Mouse (Mus musculus): Measurements from ENCODE around the gene Cyp4b1. TPM values are rescaled to one million over a fixed set of nuclear protein-coding genes. Genes with fewer than 3 reads are reported as not detected.
"Not testable (repeated sequence)": the region's sequence is repeated elsewhere in the genome, so short reads cannot be mapped to it uniquely, and the experiment has no call there.

Gene Cyp4b1
- polyA plus RNA-seq, 1 experiment = not detected

DNA sequence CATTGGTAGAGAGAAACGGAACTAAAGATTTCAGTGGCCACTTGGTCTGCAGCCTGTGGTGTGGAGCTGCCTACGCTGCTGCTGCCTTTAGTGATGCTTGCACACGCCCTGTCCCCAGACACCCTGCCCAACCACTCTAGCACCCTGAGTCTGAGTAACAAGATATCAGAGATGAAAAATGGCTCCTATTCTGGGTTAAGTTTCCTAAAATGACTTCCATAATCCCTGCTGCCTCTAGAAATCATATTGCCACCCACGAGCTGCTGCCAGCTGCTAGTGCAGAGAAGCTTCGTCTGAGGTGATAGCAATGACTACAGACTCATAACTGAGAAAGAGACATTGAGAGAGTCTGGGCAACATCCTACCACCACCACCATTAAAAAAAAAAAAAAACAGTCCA, 3.3 kb upstream of the Cyp4b1 start:
- Histone ChIP-seq H3K27ac (ENCODE audit: insufficient read depth, low read length) (no peak overlapping the region), H3K36me3 (ENCODE audit: control insufficient read depth, insufficient read depth, low read length, poor library complexity, severe bottlenecking) (no peaks in the 10 kb centered on the region), H3K27me3 (ENCODE audit: control insufficient read depth, insufficient read depth, low read length, poor library complexity, severe bottlenecking) (no peaks in the 10 kb centered on the region), H3K4me1 (ENCODE audit: control insufficient read depth, insufficient read depth, low read length) (no peaks in the 10 kb centered on the region), H3K4me3 (ENCODE audit: low read depth, low read length) (no peak overlapping the region), H3K9ac (ENCODE audit: low read depth, poor library complexity, severe bottlenecking) (no peak overlapping the region), H3K9me3 (replicated peaks; ENCODE audit: control insufficient read depth, insufficient read depth, low read length, poor library complexity, severe bottlenecking) (no peaks in the 10 kb centered on the region)
- TF ChIP-seq EP300 (IDR thresholded peaks at IDR 0.05; ENCODE audit: insufficient read depth, low read depth, low read length) = no peak
- TF ChIP-seq POLR2A (IDR thresholded peaks at IDR 0.05; ENCODE audit: insufficient read depth, low read length) = no peak

GRCm38 (mm10) chr4:115649344-115649743, 1.8 kb upstream of the Cyp4b1 start:
- TF ChIP-seq EP300 (IDR thresholded peaks at IDR 0.05; ENCODE audit: insufficient read depth, low read depth, low read length) = no peak
- TF ChIP-seq POLR2A (IDR thresholded peaks at IDR 0.05; ENCODE audit: insufficient read depth, low read length) = no peak
- TF ChIP-seq CTCF (IDR thresholded peaks at IDR 0.05; ENCODE audit: low read depth, low read length) = no peak
- Histone ChIP-seq H3K9ac (ENCODE audit: low read depth, poor library complexity, severe bottlenecking) (no peak overlapping the region), H3K36me3 (ENCODE audit: control insufficient read depth, insufficient read depth, low read length, poor library complexity, severe bottlenecking) (no peaks in the 10 kb centered on the region), H3K4me1 (ENCODE audit: control insufficient read depth, insufficient read depth, low read length) (no peaks in the 10 kb centered on the region), H3K27ac (ENCODE audit: insufficient read depth, low read length) (no peak overlapping the region), H3K4me3 (ENCODE audit: low read depth, low read length) (no peak overlapping the region), H3K27me3 (ENCODE audit: control insufficient read depth, insufficient read depth, low read length, poor library complexity, severe bottlenecking) (no peaks in the 10 kb centered on the region), H3K9me3 (replicated peaks; ENCODE audit: control insufficient read depth, insufficient read depth, low read length, poor library complexity, severe bottlenecking) (no peaks in the 10 kb centered on the region)

GRCm38 (mm10) chr4:115648752-115649151, 1.2 kb upstream of the Cyp4b1 start:
- TF ChIP-seq CTCF (IDR thresholded peaks at IDR 0.05; ENCODE audit: low read depth, low read length) (no peak), EP300 (IDR thresholded peaks at IDR 0.05; ENCODE audit: insufficient read depth, low read depth, low read length) (no peak), POLR2A (IDR thresholded peaks at IDR 0.05; ENCODE audit: insufficient read depth, low read length) (no peak)
- no peaks in the 10 kb centered on the region for H3K4me1 ChIP-seq (ENCODE audit: control insufficient read depth, insufficient read depth, low read length)
- no peaks in the 10 kb centered on the region for H3K36me3 ChIP-seq (ENCODE audit: control insufficient read depth, insufficient read depth, low read length, poor library complexity, severe bottlenecking)
- no peak overlapping the region for H3K27ac ChIP-seq (ENCODE audit: insufficient read depth, low read length)
- no peaks in the 10 kb centered on the region for H3K9me3 ChIP-seq (replicated peaks; ENCODE audit: control insufficient read depth, insufficient read depth, low read length, poor library complexity, severe bottlenecking)
- no peaks in the 10 kb centered on the region for H3K27me3 ChIP-seq (ENCODE audit: control insufficient read depth, insufficient read depth, low read length, poor library complexity, severe bottlenecking)
- H3K9ac ChIP-seq (ENCODE audit: low read depth, poor library complexity, severe bottlenecking) = no peak overlapping the region
- H3K4me3 ChIP-seq (ENCODE audit: low read depth, low read length) = no peak overlapping the region

DNA sequence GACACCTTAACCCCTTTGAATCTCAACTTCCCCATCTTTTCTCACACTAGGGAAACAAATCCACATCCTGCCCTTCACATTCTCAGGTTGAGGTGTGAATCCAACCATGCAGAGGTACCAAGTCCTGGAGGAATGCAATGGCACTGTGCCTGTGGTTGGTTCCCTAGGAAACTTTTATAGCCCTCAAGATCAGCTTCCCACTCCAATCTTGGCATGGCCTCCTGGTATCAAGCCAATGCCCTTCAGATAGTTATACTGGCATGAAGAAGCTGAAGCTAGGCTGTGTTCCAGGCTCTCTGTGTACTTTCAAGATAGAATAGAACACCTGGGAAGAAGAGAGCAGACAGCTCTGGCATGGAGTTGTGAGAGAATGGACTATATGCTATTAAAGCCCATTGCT, 2.2 kb downstream of the Cyp4b1 start:
- no peak overlapping the region for H3K9ac ChIP-seq (ENCODE audit: low read depth, poor library complexity, severe bottlenecking)
- H3K27ac ChIP-seq (ENCODE audit: insufficient read depth, low read length) = no peak overlapping the region
- no peaks in the 10 kb centered on the region for H3K27me3 ChIP-seq (ENCODE audit: control insufficient read depth, insufficient read depth, low read length, poor library complexity, severe bottlenecking)
- TF ChIP-seq EP300 (IDR thresholded peaks at IDR 0.05; ENCODE audit: insufficient read depth, low read depth, low read length) (no peak), CTCF (IDR thresholded peaks at IDR 0.05; ENCODE audit: low read depth, low read length) (no peak), POLR2A (IDR thresholded peaks at IDR 0.05; ENCODE audit: insufficient read depth, low read length) (no peak)
- H3K36me3 ChIP-seq (ENCODE audit: control insufficient read depth, insufficient read depth, low read length, poor library complexity, severe bottlenecking) = no peaks in the 10 kb centered on the region
- no peak overlapping the region for H3K4me3 ChIP-seq (ENCODE audit: low read depth, low read length)
- no peaks in the 10 kb centered on the region for H3K4me1 ChIP-seq (ENCODE audit: control insufficient read depth, insufficient read depth, low read length)
- H3K9me3 ChIP-seq (replicated peaks; ENCODE audit: control insufficient read depth, insufficient read depth, low read length, poor library complexity, severe bottlenecking) = no peaks in the 10 kb centered on the region

GRCm38 (mm10) chr4:115642967-115643754, 4.4 kb downstream of the Cyp4b1 start:
- H3K27ac ChIP-seq (ENCODE audit: insufficient read depth, low read length) = no peak overlapping the region
- H3K9me3 ChIP-seq (replicated peaks; ENCODE audit: control insufficient read depth, insufficient read depth, low read length, poor library complexity, severe bottlenecking) = no peaks in the 10 kb centered on the region
- H3K36me3 ChIP-seq (ENCODE audit: control insufficient read depth, insufficient read depth, low read length, poor library complexity, severe bottlenecking) = no peaks in the 10 kb centered on the region
- no peaks in the 10 kb centered on the region for H3K4me1 ChIP-seq (ENCODE audit: control insufficient read depth, insufficient read depth, low read length)
- H3K9ac ChIP-seq (ENCODE audit: low read depth, poor library complexity, severe bottlenecking) = no peak overlapping the region
- no peak for TF ChIP-seq CTCF (IDR thresholded peaks at IDR 0.05; ENCODE audit: low read depth, low read length)
- no peak for TF ChIP-seq POLR2A (IDR thresholded peaks at IDR 0.05; ENCODE audit: insufficient read depth, low read length)
- TF ChIP-seq EP300 (IDR thresholded peaks at IDR 0.05; ENCODE audit: insufficient read depth, low read depth, low read length) = no peak
- H3K4me3 ChIP-seq (ENCODE audit: low read depth, low read length) = no peak overlapping the region
- H3K27me3 ChIP-seq (ENCODE audit: control insufficient read depth, insufficient read depth, low read length, poor library complexity, severe bottlenecking) = no peaks in the 10 kb centered on the region

DNA sequence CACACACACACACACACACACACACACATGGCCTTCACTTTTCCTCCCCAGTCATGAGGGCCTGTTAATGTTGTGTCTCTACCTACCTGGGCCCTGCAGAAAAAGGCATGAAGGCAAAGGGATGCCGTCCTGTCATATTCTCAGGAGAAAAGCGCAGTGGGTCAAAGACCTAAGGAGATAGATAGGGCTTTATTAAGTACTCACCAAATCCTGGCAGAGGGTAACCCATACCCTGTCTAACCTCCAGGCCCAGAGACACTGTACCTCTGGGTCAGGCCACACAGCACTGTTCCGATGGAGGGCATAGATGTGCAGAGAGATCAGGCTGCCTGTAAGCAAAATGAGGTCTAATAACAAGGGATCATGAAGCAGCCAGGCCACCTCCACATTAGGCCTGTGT, 22.0 kb downstream of the Cyp4b1 start:
- H3K36me3 ChIP-seq (ENCODE audit: control insufficient read depth, insufficient read depth, low read length, poor library complexity, severe bottlenecking); H3K4me3 ChIP-seq (ENCODE audit: low read depth, low read length); H3K4me1 ChIP-seq (ENCODE audit: control insufficient read depth, insufficient read depth, low read length); H3K9me3 ChIP-seq (replicated peaks; ENCODE audit: control insufficient read depth, insufficient read depth, low read length, poor library complexity, severe bottlenecking); H3K27me3 ChIP-seq (ENCODE audit: control insufficient read depth, insufficient read depth, low read length, poor library complexity, severe bottlenecking); H3K27ac ChIP-seq (ENCODE audit: insufficient read depth, low read length); H3K9ac ChIP-seq (ENCODE audit: low read depth, poor library complexity, severe bottlenecking): not testable (repeated sequence)
